Mouse (Mus musculus) layer of hippocampus, postnatal 25 days (tissue): ENCODE measurements at regions not wholly inside any gene's neighbourhood (a gene's known extent, or its start where the extent isn't known, plus 50 kb on each side); places are given as distances from the start of the nearest gene placed in this dataset.

ENCODE experiments used
- DNase-seq, 2 experiments: peaks; one replicate each; pipeline ENCODE4 v3.0.0; 2022; ENCODE audit warnings: mixed read lengths in 2 of 2, low spot score in 1 of 2; ENCODE audit errors: extremely low spot score in 1 of 2

GRCm38 (mm10) chr2:117678650-117679049 lies 335.8 kb upstream of the Rasgrp1 start:
- DNase-seq, result no peak

- DNase-seq, result no peak
Observed at GRCm38 (mm10) chr2:117685836-117686453, 343.1 kb upstream of the Rasgrp1 start.

GRCm38 (mm10) chr2:117693537-117693936 lies 350.7 kb upstream of the Rasgrp1 start:
- DNase-seq, result peak in 1 of 2 experiments; percentile 3

GRCm38 (mm10) chr2:117710173-117710813 lies 367.5 kb upstream of the Rasgrp1 start:
- no peak for DNase-seq

GRCm38 (mm10) chr2:117724066-117724465 lies 381.3 kb upstream of the Rasgrp1 start:
- DNase-seq, result no peak

GRCm38 (mm10) chr2:117731253-117731652 lies 380.4 kb upstream of the Thbs1 start:
- no peak for DNase-seq

GRCm38 (mm10) chr2:117742413-117742812 lies 369.3 kb upstream of the Thbs1 start:
- no peak for DNase-seq

- no peak for DNase-seq
Observed at GRCm38 (mm10) chr2:117743901-117744300, 367.8 kb upstream of the Thbs1 start.

GRCm38 (mm10) chr2:117745767-117746166 lies 365.9 kb upstream of the Thbs1 start:
- no peak for DNase-seq

GRCm38 (mm10) chr2:117747136-117747535 lies 364.5 kb upstream of the Thbs1 start:
- DNase-seq, result no peak

- no peak for DNase-seq
Observed at GRCm38 (mm10) chr2:117748892-117749291, 362.8 kb upstream of the Thbs1 start.

GRCm38 (mm10) chr2:117759491-117760013 lies 352.1 kb upstream of the Thbs1 start:
- DNase-seq, result no peak

GRCm38 (mm10) chr2:117763631-117764030 lies 348.0 kb upstream of the Thbs1 start:
- no peak for DNase-seq

- no peak for DNase-seq
Observed at GRCm38 (mm10) chr2:117765572-117765971, 346.1 kb upstream of the Thbs1 start.

- no peak for DNase-seq
Observed at GRCm38 (mm10) chr2:117766450-117766849, 345.2 kb upstream of the Thbs1 start.

- no peak for DNase-seq
Observed at GRCm38 (mm10) chr2:117769402-117770114, 342.1 kb upstream of the Thbs1 start.

- DNase-seq, result no peak
Observed at GRCm38 (mm10) chr2:117770115-117770485, 341.6 kb upstream of the Thbs1 start.

- no peak for DNase-seq
Observed at GRCm38 (mm10) chr2:117780287-117780686, 331.4 kb upstream of the Thbs1 start.

GRCm38 (mm10) chr2:117780816-117781215 lies 330.9 kb upstream of the Thbs1 start:
- DNase-seq, result no peak

- DNase-seq, result no peak
Observed at GRCm38 (mm10) chr2:117787321-117787720, 324.4 kb upstream of the Thbs1 start.

GRCm38 (mm10) chr2:117794285-117794684 lies 317.4 kb upstream of the Thbs1 start:
- no peak for DNase-seq
